Mouse (Mus musculus): ENCODE data around the gene Dnase1. TPM values are rescaled to one million over a fixed set of nuclear protein-coding genes. Genes with fewer than 3 reads are reported as not detected.

Gene Dnase1
- total and polyA plus RNA-seq, 2 experiments from 2014 or later = 3.1 TPM; not detected in 1

DNA sequence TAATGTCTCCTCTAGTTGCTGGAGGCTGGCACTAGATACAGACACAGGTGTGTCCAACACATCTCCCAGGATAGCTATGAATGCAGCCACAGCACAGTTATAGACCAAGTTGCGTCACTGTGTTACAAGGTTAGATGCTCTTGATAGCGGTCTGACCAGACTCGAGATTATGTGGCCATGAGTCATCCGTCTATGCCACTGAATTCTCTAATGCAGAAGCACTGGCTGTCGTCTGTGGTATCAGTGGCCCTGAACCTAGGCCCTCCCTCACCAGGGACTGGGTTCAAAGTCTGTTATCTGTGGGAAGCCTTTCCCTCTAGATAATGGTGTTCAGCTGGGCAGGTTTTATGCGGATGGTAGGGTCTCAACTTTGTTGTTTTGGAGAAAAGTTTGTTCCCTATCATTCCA, 4.4 kb upstream of the Dnase1 start:
- Histone ChIP-seq H3K27ac (ENCODE audit: low read depth, low read length) (no peak overlapping the region), H3K36me3 (ENCODE audit: insufficient read depth) (peaks cover 6% of the 10 kb centered on the region), H3K4me2 (ENCODE audit: low read depth) (no peak overlapping the region), H3K27me3 (ENCODE audit: insufficient read depth, low read length) (no peaks in the 10 kb centered on the region), H3K9me3 (ENCODE audit: low read length) (no peaks in the 10 kb centered on the region), H3K4me3 (ENCODE audit: low read depth, low read length) (no peak overlapping the region), H3K4me1 (ENCODE audit: insufficient read depth) (no peaks in the 10 kb centered on the region), H3K9ac (no peak overlapping the region)
- DNase-seq (no peak), ATAC-seq (no peak)
- TF ChIP-seq CTCF (IDR thresholded peaks at IDR 0.05; ENCODE audit: low read depth) = no peak
- 91% methylated on average over 6 of the region's 6 CpGs for WGBS

DNA sequence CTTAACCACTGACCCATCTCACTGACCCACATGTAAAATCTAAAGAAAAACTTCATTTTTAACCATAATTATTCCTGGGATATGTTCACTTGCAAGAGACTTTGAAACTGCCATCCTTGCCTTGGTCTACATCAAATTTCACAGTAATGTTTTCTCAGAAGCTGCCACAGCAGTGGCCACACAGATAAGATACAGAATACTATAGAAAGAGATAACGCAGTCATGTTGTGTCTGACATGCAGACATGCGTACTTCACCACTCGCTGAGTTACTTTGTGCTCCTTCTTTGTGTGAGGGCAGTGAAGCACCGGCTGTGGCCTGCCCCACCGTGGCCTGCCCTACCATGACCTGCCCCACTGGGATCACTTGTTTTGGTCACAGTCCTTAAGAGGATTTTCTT, 2.8 kb upstream of the Dnase1 start:
- peaks cover 22% of the 10 kb centered on the region for H3K36me3 ChIP-seq (ENCODE audit: insufficient read depth)
- 73% methylated on average over 5 of the region's 5 CpGs for WGBS
- TF ChIP-seq CTCF (IDR thresholded peaks at IDR 0.05; ENCODE audit: low read depth) = no peak
- no peak overlapping the region for H3K4me3 ChIP-seq (ENCODE audit: low read depth, low read length)
- ATAC-seq (no peak), DNase-seq (no peak)
- H3K4me1 ChIP-seq (ENCODE audit: insufficient read depth) = no peaks in the 10 kb centered on the region
- H3K27ac ChIP-seq (ENCODE audit: low read depth, low read length) = no peak overlapping the region
- no peaks in the 10 kb centered on the region for H3K27me3 ChIP-seq (ENCODE audit: insufficient read depth, low read length)
- H3K4me2 ChIP-seq (ENCODE audit: low read depth) = no peak overlapping the region
- H3K9ac ChIP-seq = no peak overlapping the region
- H3K9me3 ChIP-seq (ENCODE audit: low read length) = no peaks in the 10 kb centered on the region

DNA sequence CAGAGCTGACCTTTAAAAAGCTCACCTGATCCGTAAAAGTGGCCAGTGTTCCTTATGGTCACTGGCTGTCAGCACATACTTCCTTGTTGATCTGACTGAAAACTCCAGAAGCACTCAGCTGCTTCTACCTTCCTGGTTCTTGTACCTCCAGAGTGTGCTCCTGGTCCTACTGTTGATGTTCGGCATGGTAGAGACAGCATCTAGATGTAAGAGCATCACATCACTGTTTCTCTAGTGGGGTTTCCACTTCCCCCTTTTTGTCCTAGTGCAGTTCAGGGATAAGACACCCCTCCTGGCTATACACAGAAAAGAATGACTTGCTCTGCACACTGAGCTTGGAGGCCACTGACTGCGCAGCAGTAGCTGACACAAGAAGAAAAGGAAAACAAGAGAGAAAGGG, 2.3 kb upstream of the Dnase1 start:
- H3K27me3 ChIP-seq (ENCODE audit: insufficient read depth, low read length) = no peaks in the 10 kb centered on the region
- ATAC-seq = no peak
- no peak for DNase-seq
- H3K4me1 ChIP-seq (ENCODE audit: insufficient read depth) = no peaks in the 10 kb centered on the region
- H3K4me2 ChIP-seq (ENCODE audit: low read depth) = no peak overlapping the region
- H3K36me3 ChIP-seq (ENCODE audit: insufficient read depth) = peaks cover 27% of the 10 kb centered on the region
- H3K9ac ChIP-seq = no peak overlapping the region
- no peaks in the 10 kb centered on the region for H3K9me3 ChIP-seq (ENCODE audit: low read length)
- TF ChIP-seq CTCF (IDR thresholded peaks at IDR 0.05; ENCODE audit: low read depth) = no peak
- no peak overlapping the region for H3K27ac ChIP-seq (ENCODE audit: low read depth, low read length)
- no peak overlapping the region for H3K4me3 ChIP-seq (ENCODE audit: low read depth, low read length)
- 88% methylated on average over 3 of the region's 3 CpGs for WGBS

DNA sequence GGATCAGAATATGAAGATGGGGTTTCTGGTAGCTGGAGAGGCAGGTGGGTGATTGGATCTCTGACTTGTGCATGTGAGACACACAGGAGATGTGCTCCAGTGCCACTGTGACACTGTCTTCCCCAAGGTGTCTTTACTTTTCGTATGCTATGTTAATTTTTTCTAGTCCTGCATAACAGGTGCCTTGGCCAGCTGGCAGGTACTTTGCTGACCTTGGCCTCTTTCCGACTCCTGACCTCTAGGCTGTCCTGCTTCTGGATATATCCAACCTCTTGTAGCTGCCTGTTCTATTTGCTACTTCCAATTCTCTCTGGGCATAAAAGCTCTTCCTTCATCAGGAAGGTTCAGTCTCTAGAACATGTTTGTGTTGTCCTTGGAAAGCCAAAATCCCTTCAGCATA, 1.2 kb upstream of the Dnase1 start:
- ATAC-seq (no peak), DNase-seq (no peak)
- 91% methylated on average over 2 of the region's 2 CpGs for WGBS
- Histone ChIP-seq H3K9ac (no peak overlapping the region), H3K36me3 (ENCODE audit: insufficient read depth) (peaks cover 38% of the 10 kb centered on the region), H3K9me3 (ENCODE audit: low read length) (no peaks in the 10 kb centered on the region), H3K27ac (ENCODE audit: low read depth, low read length) (no peak overlapping the region), H3K4me2 (ENCODE audit: low read depth) (no peak overlapping the region), H3K4me1 (ENCODE audit: insufficient read depth) (no peaks in the 10 kb centered on the region), H3K4me3 (ENCODE audit: low read depth, low read length) (no peak overlapping the region), H3K27me3 (ENCODE audit: insufficient read depth, low read length) (no peaks in the 10 kb centered on the region)
- no peak for TF ChIP-seq CTCF (IDR thresholded peaks at IDR 0.05; ENCODE audit: low read depth)

DNA sequence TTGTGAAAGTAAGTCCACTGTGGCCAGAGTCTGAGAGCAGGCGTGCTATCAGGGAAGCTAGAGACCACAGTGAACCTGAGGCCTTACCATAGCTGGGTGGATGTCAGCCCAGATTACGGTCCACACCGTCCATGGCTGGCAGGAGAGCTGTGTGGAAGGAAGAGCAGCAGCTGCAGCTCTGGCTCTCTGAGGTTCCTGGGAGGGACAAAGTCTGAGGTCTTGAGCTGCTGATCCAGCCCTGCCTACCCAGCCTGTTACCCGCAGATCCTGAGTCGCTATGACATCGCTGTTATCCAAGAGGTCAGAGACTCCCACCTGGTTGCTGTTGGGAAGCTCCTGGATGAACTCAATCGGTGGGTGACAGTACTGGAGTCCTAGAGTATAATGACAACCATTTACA, 948 bp downstream of the Dnase1 start:
- H3K4me1 ChIP-seq (ENCODE audit: insufficient read depth) = no peaks in the 10 kb centered on the region
- no peak overlapping the region for H3K27ac ChIP-seq (ENCODE audit: low read depth, low read length)
- no peaks in the 10 kb centered on the region for H3K27me3 ChIP-seq (ENCODE audit: insufficient read depth, low read length)
- WGBS = 94% methylated on average over 7 of the region's 7 CpGs
- DNase-seq = no peak
- no peak overlapping the region for H3K4me3 ChIP-seq (ENCODE audit: low read depth, low read length)
- no peak for ATAC-seq
- H3K9me3 ChIP-seq (ENCODE audit: low read length) = no peaks in the 10 kb centered on the region
- H3K4me2 ChIP-seq (ENCODE audit: low read depth) = no peak overlapping the region
- no peak overlapping the region for H3K9ac ChIP-seq
- TF ChIP-seq CTCF (IDR thresholded peaks at IDR 0.05; ENCODE audit: low read depth) = no peak
- H3K36me3 ChIP-seq (ENCODE audit: insufficient read depth) = peaks cover 48% of the 10 kb centered on the region

DNA sequence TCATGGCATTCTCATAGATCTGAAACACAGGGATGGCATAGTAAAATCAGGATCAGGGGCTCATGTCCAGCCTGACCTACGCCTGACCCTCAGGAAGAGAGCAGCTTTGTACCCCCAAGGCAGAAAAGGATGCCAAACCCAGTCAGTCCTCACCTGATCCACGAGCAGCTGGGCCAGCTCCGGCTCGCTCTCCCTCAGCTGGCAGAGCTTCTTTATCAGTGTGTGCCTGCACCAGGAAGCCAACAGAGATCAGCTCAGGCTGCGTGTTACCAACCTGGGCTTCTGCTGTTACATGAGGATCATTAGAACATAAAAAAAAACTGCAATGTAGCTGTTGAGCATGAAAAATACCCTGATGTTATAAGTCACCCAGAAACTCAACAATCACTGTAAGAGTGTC, 3.5 kb downstream of the Dnase1 start:
- Histone ChIP-seq H3K4me2 (ENCODE audit: low read depth) (no peak overlapping the region), H3K36me3 (ENCODE audit: insufficient read depth) (peaks cover 66% of the 10 kb centered on the region), H3K9ac (no peak overlapping the region), H3K4me3 (ENCODE audit: low read depth, low read length) (no peak overlapping the region), H3K4me1 (ENCODE audit: insufficient read depth) (no peaks in the 10 kb centered on the region), H3K9me3 (ENCODE audit: low read length) (no peaks in the 10 kb centered on the region), H3K27ac (ENCODE audit: low read depth, low read length) (no peak overlapping the region), H3K27me3 (ENCODE audit: insufficient read depth, low read length) (no peaks in the 10 kb centered on the region)
- ATAC-seq (no peak), DNase-seq (no peak)
- TF ChIP-seq CTCF (IDR thresholded peaks at IDR 0.05; ENCODE audit: low read depth) = no peak
- WGBS = 88% methylated on average over 5 of the region's 5 CpGs

DNA sequence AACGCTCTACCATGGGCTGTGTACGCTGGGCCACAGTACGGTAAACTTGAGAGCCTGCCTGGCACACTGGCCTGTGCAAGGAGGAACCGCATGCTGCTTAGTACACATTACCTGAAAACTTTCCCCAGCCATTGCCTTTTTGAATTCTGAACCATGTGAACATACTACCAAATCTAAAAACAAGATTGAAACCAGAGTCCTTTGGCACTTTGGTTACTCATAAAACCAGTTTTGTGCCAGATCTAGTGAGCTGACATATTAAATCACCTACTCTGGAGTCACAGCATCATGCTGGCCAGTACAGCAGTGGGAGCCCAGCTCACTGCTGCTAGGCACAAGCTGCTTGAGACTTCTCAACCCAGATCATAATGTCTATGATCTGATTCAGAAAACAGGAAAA, 4.9 kb downstream of the Dnase1 start:
- peaks cover 78% of the 10 kb centered on the region for H3K36me3 ChIP-seq (ENCODE audit: insufficient read depth)
- H3K4me1 ChIP-seq (ENCODE audit: insufficient read depth) = no peaks in the 10 kb centered on the region
- no peaks in the 10 kb centered on the region for H3K27me3 ChIP-seq (ENCODE audit: insufficient read depth, low read length)
- H3K4me3 ChIP-seq (ENCODE audit: low read depth, low read length) = no peak overlapping the region
- TF ChIP-seq CTCF (IDR thresholded peaks at IDR 0.05; ENCODE audit: low read depth) = no peak
- no peak for DNase-seq
- no peak for ATAC-seq
- 96% methylated on average over 4 of the region's 4 CpGs for WGBS
- no peak overlapping the region for H3K4me2 ChIP-seq (ENCODE audit: low read depth)
- no peak overlapping the region for H3K9ac ChIP-seq
- no peaks in the 10 kb centered on the region for H3K9me3 ChIP-seq (ENCODE audit: low read length)
- H3K27ac ChIP-seq (ENCODE audit: low read depth, low read length) = no peak overlapping the region

DNA sequence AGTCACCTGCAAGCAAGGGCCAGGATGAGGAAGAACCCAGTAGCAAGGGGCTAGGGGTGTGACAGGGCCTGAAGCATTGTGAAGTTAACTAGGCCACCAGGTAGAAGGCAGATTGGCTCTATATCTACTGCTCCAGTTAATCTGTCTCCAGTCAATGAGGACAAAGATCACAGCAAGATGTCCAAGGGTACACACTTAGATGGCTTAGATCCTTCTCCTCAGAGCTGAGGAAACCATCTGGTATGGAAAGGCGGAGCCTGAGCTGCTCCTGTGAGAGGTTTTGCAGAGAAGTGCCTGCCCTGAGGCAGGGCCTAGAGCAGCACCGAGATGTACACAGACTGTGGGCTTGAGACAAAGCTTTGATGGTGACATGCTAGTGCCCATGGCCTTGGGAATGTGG, 7.4 kb downstream of the Dnase1 start:
- Histone ChIP-seq H3K9ac (no peak overlapping the region), H3K4me2 (ENCODE audit: low read depth) (no peak overlapping the region), H3K9me3 (ENCODE audit: low read length) (no peaks in the 10 kb centered on the region), H3K4me1 (ENCODE audit: insufficient read depth) (no peaks in the 10 kb centered on the region), H3K36me3 (ENCODE audit: insufficient read depth) (peaks cover 76% of the 10 kb centered on the region), H3K27ac (ENCODE audit: low read depth, low read length) (no peak overlapping the region), H3K4me3 (ENCODE audit: low read depth, low read length) (no peak overlapping the region), H3K27me3 (ENCODE audit: insufficient read depth, low read length) (no peaks in the 10 kb centered on the region)
- WGBS = 93% methylated on average over 2 of the region's 2 CpGs
- no peak for TF ChIP-seq CTCF (IDR thresholded peaks at IDR 0.05; ENCODE audit: low read depth)
- no peak for DNase-seq
- no peak for ATAC-seq
